Mouse (Mus musculus) small intestine, adult 2 months (tissue): ENCODE measurements around the gene Baiap2.

Experiments
- CTCF ChIP-seq: fragments of 200-500 bp; IDR thresholded peaks from 2 replicates; pipeline ENCODE4 v1.5.1; 2012; ENCODE audit warnings: low read depth, mild to moderate bottlenecking, control low read depth, inconsistent platforms, low read length, moderate library complexity, mixed read lengths; ENCODE audit not compliant: insufficient replicate concordance, insufficient read length; ENCODE audit errors: extremely low read depth
- POLR2A ChIP-seq: fragments of 200-500 bp; IDR thresholded peaks from 2 replicates; pipeline ENCODE4 v1.6.1; 2012; ENCODE audit warnings: low read depth, mild to moderate bottlenecking, control low read depth, inconsistent platforms, low read length, moderate library complexity

GRCm38 (mm10) chr11:120002041-120002440, 59.5 kb downstream of the Baiap2 start:
- no peak for TF ChIP-seq CTCF
- no peak for TF ChIP-seq POLR2A
